19 mouse cellular contexts compared by ENCODE assay signal in genomic region chr15:96963318-96963717, GRCm38 (mm10).
DNase-seq lines count a peak whose midpoint lies in the region; ATAC-seq and TF ChIP-seq lines count a peak whose summit lies in the region.
"Had no signal": no experiment of that assay in that cellular context is flagged by ENCODE, and none has a peak within 500 bp of the region (broad histone marks: within the 10 kb centered on the region; RNA-seq: fewer than 3 reads in every experiment).

No protein-coding gene starts in this region.

- H3K36me3 ChIP-seq in heart, postnatal 0 days (replicated peaks; ENCODE audit: control insufficient read depth, insufficient read depth, low read length), result no peaks in the 10 kb centered on the region
- H3K36me3 ChIP-seq in heart, embryonic 10.5 days, result no peaks in the 10 kb centered on the region
- no peaks in the 10 kb centered on the region for H3K36me3 ChIP-seq in embryonic facial prominence, embryonic 12.5 days
- no peaks in the 10 kb centered on the region for H3K36me3 ChIP-seq in limb, embryonic 13.5 days
- H3K36me3 ChIP-seq: hindbrain, embryonic 12.5 days; liver, embryonic 15.5 days had no signal

- 0 out of 2 replicates have a peak, but pooled peaks cover 3% of the 10 kb centered on the region for H3K4me1 ChIP-seq in heart, postnatal 0 days (ENCODE audit: control insufficient read depth, insufficient read depth)
- H3K4me1 ChIP-seq in heart, embryonic 10.5 days, result no peaks in the 10 kb centered on the region
- peaks cover 9% of the 10 kb centered on the region; the same call in 1 of the 2 replicates for H3K4me1 ChIP-seq in embryonic facial prominence, embryonic 12.5 days
- H3K4me1 ChIP-seq in limb, embryonic 13.5 days, result peaks cover 17% of the 10 kb centered on the region
- H3K4me1 ChIP-seq: hindbrain, embryonic 12.5 days; liver, embryonic 15.5 days had no signal

- H3K4me2 ChIP-seq in heart, postnatal 0 days (ENCODE audit: low read depth, low read length), result 0 out of 2 replicates have a peak overlapping the region, but pooled peaks have one; percentile 40
- H3K4me2 ChIP-seq in embryonic facial prominence, embryonic 12.5 days (replicated peaks), result peak overlapping the region; percentile 18
- peak overlapping the region; percentile 45 for H3K4me2 ChIP-seq in limb, embryonic 13.5 days (replicated peaks)
- H3K4me2 ChIP-seq: hindbrain, embryonic 12.5 days; liver, embryonic 15.5 days had no signal

- WGBS in heart, postnatal 0 days, result 68% methylated on average over 8 of the region's 8 CpGs
- 86% methylated on average over 8 of the region's 8 CpGs for WGBS in heart, embryonic 10.5 days
- WGBS in embryonic facial prominence, embryonic 12.5 days, result 49% methylated on average over 8 of the region's 8 CpGs
- 60% methylated on average over 8 of the region's 8 CpGs for WGBS in limb, embryonic 13.5 days

- ATAC-seq in heart, postnatal 0 days (ENCODE audit: insufficient read depth, low read depth), result no peak
- no peak for ATAC-seq in embryonic facial prominence, embryonic 12.5 days (ENCODE audit: insufficient number of reproducible peaks, insufficient read depth, low FRiP score, low TSS enrichment)
- no peak for ATAC-seq in limb, embryonic 13.5 days (ENCODE audit: low FRiP score, low read depth)
- ATAC-seq: inflammation-experienced regulatory T-cells, adult 6 months had no signal

- DNase-seq in gastrocnemius, adult 2 months, result no peak
- no peak for DNase-seq in gastrocnemius, postnatal 25 days
- DNase-seq in heart, postnatal 0 days (ENCODE audit: low spot score), result no peak
- DNase-seq in heart, embryonic 10.5 days (ENCODE audit: low spot score), result no peak
- DNase-seq in retina, embryonic 14.5 days (ENCODE audit: low spot score), result no peak
- no peak for DNase-seq in layer of hippocampus, postnatal 25 days (ENCODE audit: extremely low spot score in 1 of 2, low spot score in 1 of 2)
- DNase-seq: adrenal gland, adult 2 months; cerebellum, adult 2 months; kidney, adult 2 months; kidney, postnatal 14 days; left cerebral cortex, postnatal 4 days; right cerebral cortex, adult 18-20 months; thymus, postnatal 36 days had no signal

- no peak overlapping the region for H3K9ac ChIP-seq in heart, postnatal 0 days (replicated peaks; ENCODE audit: low read depth, low read length)
- H3K9ac ChIP-seq in embryonic facial prominence, embryonic 12.5 days, result no peak overlapping the region
- peak overlapping the region; percentile 26; the same call in 1 of the 2 replicates for H3K9ac ChIP-seq in limb, embryonic 13.5 days
- H3K9ac ChIP-seq: hindbrain, embryonic 12.5 days; liver, embryonic 15.5 days had no signal

- 0 out of 2 replicates have a peak overlapping the region, but pooled peaks have one; percentile 28 for H3K27ac ChIP-seq in gastrocnemius, adult 2 months
- peak overlapping the region; percentile 47 for H3K27ac ChIP-seq in heart, postnatal 0 days (ENCODE audit: low read depth)
- H3K27ac ChIP-seq in heart, embryonic 10.5 days, result no peak overlapping the region
- peak overlapping the region; percentile 82 for H3K27ac ChIP-seq in embryonic facial prominence, embryonic 12.5 days
- peak overlapping the region; percentile 72 for H3K27ac ChIP-seq in limb, embryonic 13.5 days
- H3K27ac ChIP-seq: hindbrain, embryonic 12.5 days; layer of hippocampus, adult 2 months; liver, embryonic 15.5 days had no signal

- intact Hi-C loops in gastrocnemius, adult 2 months (cut with DNase I), result no loop called here

- peak overlapping the region; percentile 56 for H3K4me3 ChIP-seq in gastrocnemius, adult 2 months
- no peak overlapping the region for H3K4me3 ChIP-seq in heart, postnatal 0 days (ENCODE audit: low read depth, low read length)
- no peak overlapping the region for H3K4me3 ChIP-seq in heart, embryonic 10.5 days
- H3K4me3 ChIP-seq in embryonic facial prominence, embryonic 12.5 days, result no peak overlapping the region
- H3K4me3 ChIP-seq in limb, embryonic 13.5 days, result no peak overlapping the region
- H3K4me3 ChIP-seq: hindbrain, embryonic 12.5 days; layer of hippocampus, adult 2 months; liver, embryonic 15.5 days had no signal

- H3K9me3 ChIP-seq in heart, postnatal 0 days (replicated peaks; ENCODE audit: control insufficient read depth, low read length), result no peaks in the 10 kb centered on the region
- H3K9me3 ChIP-seq in heart, embryonic 10.5 days, result no peaks in the 10 kb centered on the region
- H3K9me3 ChIP-seq in embryonic facial prominence, embryonic 12.5 days, result no peaks in the 10 kb centered on the region
- H3K9me3 ChIP-seq in limb, embryonic 13.5 days, result no peaks in the 10 kb centered on the region
- H3K9me3 ChIP-seq: liver, embryonic 15.5 days had no signal

- TF ChIP-seq EP300 in heart, postnatal 0 days (IDR thresholded peaks at IDR 0.05; ENCODE audit: low read depth), result no peak

- TF ChIP-seq CTCF in gastrocnemius, adult 2 months (IDR thresholded peaks at IDR 0.05), result no peak
- TF ChIP-seq CTCF in heart, postnatal 0 days (IDR thresholded peaks at IDR 0.05; ENCODE audit: low read depth), result no peak

- H3K27me3 ChIP-seq in heart, postnatal 0 days (ENCODE audit: control insufficient read depth, insufficient read depth, low read length), result no peaks in the 10 kb centered on the region
- no peaks in the 10 kb centered on the region for H3K27me3 ChIP-seq in heart, embryonic 10.5 days (ENCODE audit: insufficient read depth, poor library complexity, severe bottlenecking)
- H3K27me3 ChIP-seq in embryonic facial prominence, embryonic 12.5 days, result no peaks in the 10 kb centered on the region
- no peaks in the 10 kb centered on the region for H3K27me3 ChIP-seq in limb, embryonic 13.5 days
- H3K27me3 ChIP-seq: hindbrain, embryonic 12.5 days; liver, embryonic 15.5 days had no signal
